Mouse (Mus musculus) hindbrain, embryonic 11.5 days (tissue): Measurements from ENCODE around the gene Rbm45. TPM values are rescaled to one million over a fixed set of nuclear protein-coding genes. Genes with fewer than 3 reads are reported as not detected.

ENCODE experiments used
- ATAC-seq: fragments of 200-750 bp; cut with Nextera tagmentation; 2 replicates; pipeline ENCODE4 v1.8.0; 2017; ENCODE audit warnings: mild to moderate bottlenecking, moderate TSS enrichment, moderate library complexity; ENCODE audit not compliant: low FRiP score
- DNase-seq: peaks from one replicate; pipeline ENCODE4 v3.0.0-alpha.2; 2015; ENCODE audit warnings: low spot score
- H3K27ac ChIP-seq: fragments of 300-500 bp; sonication (generic); 2 replicates; pipeline ENCODE4 v1.5.1; 2014; ENCODE audit warnings: mild to moderate bottlenecking, low read depth, low read length
- H3K27me3 ChIP-seq: fragments of 300-500 bp; sonication (generic); 2 replicates; pipeline ENCODE4 v1.6.1; 2014; ENCODE audit warnings: mild to moderate bottlenecking, low read length, moderate library complexity, mixed read lengths; ENCODE audit not compliant: control insufficient read depth, insufficient read depth
- H3K36me3 ChIP-seq: fragments of 300-500 bp; sonication (generic); 2 replicates; pipeline ENCODE4 v1.6.1; 2014; ENCODE audit warnings: mild to moderate bottlenecking, low read length, moderate library complexity, mixed read lengths; ENCODE audit not compliant: control insufficient read depth, insufficient read depth
- H3K4me1 ChIP-seq: fragments of 300-500 bp; sonication (generic); replicated peaks from 2 replicates; pipeline ENCODE4 v1.6.1; 2014; ENCODE audit warnings: low read length, mixed read lengths; ENCODE audit not compliant: control insufficient read depth, insufficient read depth
- H3K4me2 ChIP-seq: fragments of 300-500 bp; sonication (generic); replicated peaks from 2 replicates; pipeline ENCODE4 v1.6.1; 2014; ENCODE audit warnings: mild to moderate bottlenecking, low read depth, low read length
- H3K4me3 ChIP-seq: fragments of 300-500 bp; sonication (generic); 2 replicates; pipeline ENCODE4 v1.5.1; 2014; ENCODE audit warnings: low read depth, low read length
- H3K9ac ChIP-seq: fragments of 300-500 bp; sonication (generic); 2 replicates; pipeline ENCODE4 v1.6.1; 2014; ENCODE audit warnings: low read depth, low read length
- H3K9me3 ChIP-seq: fragments of 300-500 bp; sonication (generic); 2 replicates; pipeline ENCODE4 v1.6.1; 2016; ENCODE audit warnings: low read length; ENCODE audit not compliant: control insufficient read depth
- WGBS: fragments of 180-500 bp; shearing (Covaris S2); extraction: QIAGEN DNeasy Blood & Tissue Kit; methylation state at CpG from one replicate; pipeline ENCODE4 v1.1.7; 2014; 5-methylcytosine and 5-hydroxymethylcytosine counted together
- polyA plus RNA-seq: library from polyadenylated mRNA; unstranded; fragments of >200 nt; fragmentation: Nextera tagmentation; extraction: Ambion mirVana; gene quantifications from 2 replicates; pipeline ENCODE4 v1.2.1, GENCODE M21; 2014

The Rbm45 gene
- polyA plus RNA-seq, 1 experiment from 2014 or later, result 17.2 TPM

DNA sequence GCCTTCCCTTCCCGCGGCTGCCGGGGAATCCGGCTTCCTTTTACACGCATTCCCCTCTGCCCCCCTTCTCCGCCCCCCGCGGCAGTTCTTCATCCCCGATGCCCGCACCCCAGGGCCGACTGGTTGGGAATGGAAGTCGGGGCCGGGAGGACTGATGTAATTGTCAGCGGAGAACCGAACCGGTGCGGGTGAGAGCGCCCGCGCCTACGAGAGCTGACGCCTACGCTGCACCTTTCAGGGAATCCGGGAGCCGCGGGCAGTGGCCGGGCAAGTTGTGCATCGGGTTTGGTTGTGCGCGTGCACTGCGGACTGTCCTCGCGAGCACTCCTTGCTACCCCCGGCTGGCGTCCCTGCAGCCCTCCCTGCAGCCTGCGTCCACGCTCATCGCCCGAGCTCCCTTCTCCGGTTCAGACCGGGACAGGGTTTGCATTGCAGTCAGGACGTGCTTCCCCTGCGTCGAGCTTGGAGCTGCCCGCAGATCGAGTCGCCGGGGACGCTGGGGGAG lies 37.2 kb downstream of the Rbm45 start:
- H3K36me3 ChIP-seq, result no peaks in the 10 kb centered on the region
- H3K27ac ChIP-seq, result peak overlapping the region; percentile 78
- H3K9me3 ChIP-seq, result no peaks in the 10 kb centered on the region
- WGBS, result under 1% methylated on average over 40 of the region's 49 CpGs
- no peaks in the 10 kb centered on the region for H3K4me1 ChIP-seq
- DNase-seq (peak; percentile 82), ATAC-seq (peak; percentile 70)
- peak overlapping the region; percentile 78 for H3K4me3 ChIP-seq
- peak overlapping the region; percentile 78 for H3K9ac ChIP-seq
- peak overlapping the region; percentile 84 for H3K4me2 ChIP-seq
- peaks cover 4% of the 10 kb centered on the region; the same call in 1 of the 2 replicates for H3K27me3 ChIP-seq

DNA sequence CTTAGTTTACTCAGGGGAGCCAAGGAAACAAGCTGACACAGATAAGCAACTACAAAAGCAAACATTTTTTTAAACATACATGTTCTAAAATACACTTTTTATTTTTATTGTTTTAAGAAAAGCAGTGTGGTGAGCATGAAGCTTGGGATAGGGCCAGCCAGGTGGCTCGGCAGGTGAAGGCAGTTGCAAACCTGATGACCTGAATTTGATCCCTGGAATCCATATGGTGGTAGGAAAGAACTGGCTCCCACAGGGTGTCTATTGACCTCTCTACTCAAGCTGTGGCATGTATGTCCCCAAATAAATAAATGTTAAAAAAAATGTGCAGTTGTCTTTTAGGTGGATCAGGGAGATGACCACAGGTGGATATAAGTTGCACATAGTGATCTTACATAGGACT lies 39.7 kb downstream of the Rbm45 start:
- ATAC-seq (no peak), DNase-seq (no peak)
- 71% methylated on average over 1 of the region's 1 CpGs for WGBS

DNA sequence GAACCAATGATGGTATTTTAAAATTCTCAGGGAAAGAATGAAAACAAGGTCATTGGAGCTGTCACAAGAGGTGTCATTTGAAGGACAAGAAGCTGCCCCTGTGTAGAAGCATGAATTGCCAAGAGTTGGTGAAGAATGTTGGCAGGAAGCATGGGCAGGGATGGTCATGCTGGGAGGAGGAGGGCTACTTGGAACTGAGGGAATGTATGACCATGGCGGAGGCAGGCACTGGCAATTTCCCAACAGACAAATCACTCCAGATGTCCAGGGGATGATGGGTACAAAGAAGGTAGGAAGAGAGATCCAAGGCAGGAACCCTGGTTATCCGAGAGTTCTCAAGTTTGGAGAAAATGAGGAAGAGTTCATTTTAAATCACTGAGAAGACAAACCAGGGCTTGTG lies 40.2 kb downstream of the Rbm45 start:
- ATAC-seq, result no peak
- Histone ChIP-seq H3K9me3 (no peaks in the 10 kb centered on the region), H3K36me3 (no peaks in the 10 kb centered on the region), H3K27me3 (0 out of 2 replicates have a peak, but pooled peaks cover 3% of the 10 kb centered on the region), H3K9ac (no peak overlapping the region), H3K4me2 (no peak overlapping the region), H3K4me1 (no peaks in the 10 kb centered on the region), H3K4me3 (no peak overlapping the region), H3K27ac (no peak overlapping the region)
- 92% methylated on average over 2 of the region's 2 CpGs for WGBS
- no peak for DNase-seq

More for the DNA sequence above, 39.7 kb downstream of the Rbm45 start:
- no peaks in the 10 kb centered on the region for H3K4me1 ChIP-seq
- no peak overlapping the region for H3K4me3 ChIP-seq
- peaks cover 4% of the 10 kb centered on the region; the same call in 1 of the 2 replicates for H3K27me3 ChIP-seq
- H3K9me3 ChIP-seq, result no peaks in the 10 kb centered on the region
- no peak overlapping the region for H3K27ac ChIP-seq
- H3K4me2 ChIP-seq, result no peak overlapping the region
- no peaks in the 10 kb centered on the region for H3K36me3 ChIP-seq
- H3K9ac ChIP-seq, result no peak overlapping the region

- Histone ChIP-seq H3K4me2 (no peak overlapping the region), H3K9me3 (no peaks in the 10 kb centered on the region), H3K27ac (no peak overlapping the region), H3K36me3 (no peaks in the 10 kb centered on the region), H3K27me3 (no peaks in the 10 kb centered on the region), H3K9ac (no peak overlapping the region), H3K4me1 (no peaks in the 10 kb centered on the region), H3K4me3 (no peak overlapping the region)
- ATAC-seq, result no peak
- no peak for DNase-seq
- 87% methylated on average over 2 of the region's 2 CpGs for WGBS
Measured at GRCm38 (mm10) chr2:76412924-76413323, 43.1 kb downstream of the Rbm45 start.

DNA sequence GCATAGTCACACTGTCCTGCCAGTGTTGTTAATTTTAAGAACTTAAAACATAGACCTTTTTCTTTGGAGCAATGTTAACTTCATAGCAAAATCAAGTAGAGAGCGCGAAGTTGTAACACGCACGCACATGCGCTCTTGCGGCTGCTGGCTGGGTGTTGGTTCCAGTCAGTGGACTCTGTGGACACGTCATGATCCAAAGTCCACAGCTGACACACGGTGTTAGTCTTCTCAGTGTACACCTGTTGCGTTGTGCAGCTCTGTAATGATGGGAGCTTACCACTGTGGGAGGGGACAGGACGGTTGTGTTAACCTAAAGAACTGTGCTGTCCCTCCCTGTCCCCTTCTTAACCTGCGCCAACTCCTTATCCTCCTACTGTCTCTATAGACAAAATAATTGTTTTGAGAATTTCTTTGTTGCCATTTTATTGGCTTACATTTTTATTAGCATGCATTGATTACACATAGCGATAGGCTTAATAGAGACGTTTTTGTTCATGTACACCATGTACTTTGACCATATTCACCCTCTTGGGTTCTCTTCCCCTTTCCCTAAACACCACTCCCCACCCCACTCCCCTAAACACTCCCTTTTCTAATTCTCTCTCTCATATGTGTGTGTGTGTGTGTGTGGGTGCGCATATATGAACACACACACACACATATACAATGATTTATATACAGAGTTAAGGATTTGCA lies 47.8 kb downstream of the Rbm45 start:
- WGBS, result 95% methylated on average over 14 of the region's 14 CpGs
- Histone ChIP-seq H3K9ac (no peak overlapping the region), H3K4me2 (no peak overlapping the region), H3K4me3 (no peak overlapping the region), H3K27ac (no peak overlapping the region), H3K9me3 (no peaks in the 10 kb centered on the region), H3K27me3 (no peaks in the 10 kb centered on the region), H3K36me3 (no peaks in the 10 kb centered on the region), H3K4me1 (no peaks in the 10 kb centered on the region)
- DNase-seq (no peak), ATAC-seq (no peak)

DNA sequence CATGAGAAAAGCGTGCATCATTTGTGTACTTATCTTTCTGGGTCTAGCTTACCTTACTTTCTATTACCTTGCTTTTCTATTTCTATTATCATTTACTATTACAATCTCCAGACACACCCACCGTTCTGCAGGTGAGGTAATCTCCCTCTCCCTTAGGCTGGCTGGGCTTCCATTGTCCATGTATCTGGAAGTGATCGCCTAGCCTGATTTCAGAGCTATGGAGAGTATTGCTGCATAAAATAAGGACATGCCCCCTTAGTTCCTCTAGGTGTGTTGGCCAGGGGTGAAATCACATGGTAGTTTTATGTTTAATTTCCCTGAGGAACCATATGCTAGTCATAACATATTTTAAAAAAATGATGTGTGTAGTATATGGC lies 48.3 kb downstream of the Rbm45 start:
- DNase-seq (no peak), ATAC-seq (no peak)
- no peaks in the 10 kb centered on the region for H3K4me1 ChIP-seq
- no peaks in the 10 kb centered on the region for H3K27me3 ChIP-seq
- H3K9me3 ChIP-seq, result no peaks in the 10 kb centered on the region
- no peak overlapping the region for H3K9ac ChIP-seq
- no peak overlapping the region for H3K4me3 ChIP-seq
- no peak overlapping the region for H3K27ac ChIP-seq
- H3K36me3 ChIP-seq, result no peaks in the 10 kb centered on the region
- WGBS, result 92% methylated on average over 3 of the region's 3 CpGs
- no peak overlapping the region for H3K4me2 ChIP-seq

- H3K9ac ChIP-seq, result no peak overlapping the region
- 81% methylated on average over 6 of the region's 6 CpGs for WGBS
- no peak for DNase-seq
Measured at GRCm38 (mm10) chr2:76421411-76421924, 51.7 kb downstream of the Rbm45 start.

GRCm38 (mm10) chr2:76426816-76427215 lies 57.0 kb downstream of the Rbm45 start:
- no peaks in the 10 kb centered on the region for H3K4me1 ChIP-seq
- H3K27ac ChIP-seq, result no peak overlapping the region
- H3K9me3 ChIP-seq, result no peaks in the 10 kb centered on the region
- no peaks in the 10 kb centered on the region for H3K36me3 ChIP-seq
- no peak overlapping the region for H3K9ac ChIP-seq
- ATAC-seq (no peak), DNase-seq (no peak)
- 77% methylated on average over 3 of the region's 3 CpGs for WGBS
- H3K4me2 ChIP-seq, result no peak overlapping the region
- no peak overlapping the region for H3K4me3 ChIP-seq
- H3K27me3 ChIP-seq, result no peaks in the 10 kb centered on the region

More at GRCm38 (mm10) chr2:76421411-76421924, 51.7 kb downstream of the Rbm45 start:
- Histone ChIP-seq H3K4me1 (no peaks in the 10 kb centered on the region), H3K36me3 (no peaks in the 10 kb centered on the region), H3K27me3 (no peaks in the 10 kb centered on the region), H3K4me2 (no peak overlapping the region), H3K9me3 (no peaks in the 10 kb centered on the region), H3K27ac (no peak overlapping the region), H3K4me3 (no peak overlapping the region)
- no peak for ATAC-seq

DNA sequence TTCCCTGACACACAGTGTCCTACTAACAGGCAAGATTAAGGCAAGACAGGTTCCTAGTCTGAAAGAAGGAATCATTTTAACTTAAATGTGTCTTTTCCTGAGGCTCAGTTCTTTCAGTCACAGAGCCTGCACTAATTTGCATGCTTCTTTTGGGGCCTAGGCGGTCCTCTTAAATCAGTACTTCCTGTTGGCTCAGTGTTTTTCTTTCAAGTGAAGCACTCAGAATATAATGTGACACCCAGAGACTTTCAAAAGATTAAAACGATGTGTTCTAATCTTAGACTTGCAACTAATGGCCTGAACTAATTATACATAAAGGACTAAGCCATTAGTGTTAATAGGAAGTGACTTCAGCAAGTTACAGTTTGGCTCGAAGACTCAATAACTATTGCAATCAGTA lies 59.5 kb downstream of the Rbm45 start:
- Histone ChIP-seq H3K27ac (no peak overlapping the region), H3K4me3 (no peak overlapping the region), H3K27me3 (no peaks in the 10 kb centered on the region), H3K36me3 (no peaks in the 10 kb centered on the region), H3K9me3 (no peaks in the 10 kb centered on the region), H3K4me1 (no peaks in the 10 kb centered on the region), H3K9ac (no peak overlapping the region), H3K4me2 (no peak overlapping the region)
- WGBS, result 79% methylated on average over 3 of the region's 3 CpGs
- DNase-seq (no peak), ATAC-seq (no peak)
